Mouse (Mus musculus) left cerebral cortex, adult 2 months (tissue): Measurements from ENCODE around the gene Pgf. TPM values are rescaled to one million over a fixed set of nuclear protein-coding genes. Genes with fewer than 3 reads are reported as not detected.
A peak's percentile ranks its signal among the peaks of the same experiment; 100 is the strongest.

Source experiments
- DNase-seq, 2 experiments: peaks; one replicate each; pipeline ENCODE4 v3.0.0; 2021 to 2022; ENCODE audit warnings: low spot score in 2 of 2, mixed read lengths in 1 of 2; ENCODE audit errors: extremely low spot score in 1 of 2
- H3K27ac ChIP-seq: fragments of 200-600 bp; 2 replicates; pipeline ENCODE4 v1.8.1; 2022
- H3K4me3 ChIP-seq: fragments of 200-600 bp; 2 replicates; pipeline ENCODE4 v1.8.1; 2022
- CTCF ChIP-seq: fragments of 200-600 bp; IDR thresholded peaks from 2 replicates; pipeline ENCODE4 v1.8.1; 2022; ENCODE audit warnings: antibody characterized with exemption, mild to moderate bottlenecking, moderate library complexity
- intact Hi-C: fragments of 180-260 bp; cut with DNase I; formaldehyde crosslinking; loops from one replicate; pipeline ENCODE4 v1.15.1; 2025
- total RNA-seq, 2 experiments: library from RNA; stranded (reverse); gene quantifications; 2 replicates each; pipeline ENCODE4 v1.2.3; 2021

Gene Pgf
- total RNA-seq, 2 experiments from 2014 or later: 2.6 TPM

- H3K27ac ChIP-seq: no peak overlapping the region
- TF ChIP-seq CTCF: no peak
These were observed 7.2 kb downstream of the Pgf start for GRCm38 (mm10) chr12:85170284-85170947.

GRCm38 (mm10) chr12:85169877-85170276 is 7.7 kb downstream of the Pgf start:
- no peak overlapping the region for H3K4me3 ChIP-seq
- intact Hi-C loops: loop anchor here (1.0 to 5.0 kb wide), 3 partner anchors 37 to 135 kb away; partner anchors contain the start of gene Eif2b2
- no peak for DNase-seq
- no peak for TF ChIP-seq CTCF
- H3K27ac ChIP-seq: no peak overlapping the region

More at GRCm38 (mm10) chr12:85170284-85170947, 7.2 kb downstream of the Pgf start:
- no peak for DNase-seq
- H3K4me3 ChIP-seq: no peak overlapping the region
- intact Hi-C loops: loop anchor here (5.0 kb wide), 1 partner anchor 37 kb away; no protein-coding TSS in a partner anchor

- peak; percentile 81 to 90 for DNase-seq
- H3K27ac ChIP-seq: no peak overlapping the region
- intact Hi-C loops: loop anchor here (1.0 to 2.0 kb wide), 2 partner anchors 50 to 136 kb away; partner anchors contain the start of gene Eif2b2
- H3K4me3 ChIP-seq: peak overlapping the region; percentile 42
- peak; percentile 98 for TF ChIP-seq CTCF
These were observed 8.3 kb downstream of the Pgf start for GRCm38 (mm10) chr12:85169117-85169858.

- no peak for DNase-seq
- H3K4me3 ChIP-seq: no peak overlapping the region
- intact Hi-C loops: no loop called here
- H3K27ac ChIP-seq: no peak overlapping the region
- TF ChIP-seq CTCF: no peak
These were observed 11.0 kb downstream of the Pgf start for GRCm38 (mm10) chr12:85166631-85167030.

- Histone ChIP-seq H3K4me3 (no peak overlapping the region), H3K27ac (no peak overlapping the region)
- intact Hi-C loops: no loop called here
- TF ChIP-seq CTCF: no peak
- no peak for DNase-seq
These were observed 12.6 kb downstream of the Pgf start for GRCm38 (mm10) chr12:85164996-85165395.

- no peak for TF ChIP-seq CTCF
- Histone ChIP-seq H3K27ac (no peak overlapping the region), H3K4me3 (no peak overlapping the region)
- no peak for DNase-seq
- intact Hi-C loops: loop anchor here (10.0 kb wide), 1 partner anchor 325 kb away; no protein-coding TSS in a partner anchor
These were observed 18.0 kb downstream of the Pgf start for GRCm38 (mm10) chr12:85159592-85159991.

- H3K27ac ChIP-seq: no peak overlapping the region
- TF ChIP-seq CTCF: no peak
- H3K4me3 ChIP-seq: no peak overlapping the region
- intact Hi-C loops: loop anchor here (10.0 kb wide), 1 partner anchor 326 kb away; no protein-coding TSS in a partner anchor
- DNase-seq: no peak
These were observed 18.8 kb downstream of the Pgf start for GRCm38 (mm10) chr12:85158801-85159200.

GRCm38 (mm10) chr12:85157797-85158460 is 19.7 kb downstream of the Pgf start:
- intact Hi-C loops: loop anchor here (10.0 kb wide), 1 partner anchor 327 kb away; no protein-coding TSS in a partner anchor
- no peak for TF ChIP-seq CTCF
- no peak for DNase-seq
- no peak overlapping the region for H3K27ac ChIP-seq
- H3K4me3 ChIP-seq: no peak overlapping the region

GRCm38 (mm10) chr12:85156324-85156723 is 21.3 kb downstream of the Pgf start:
- DNase-seq: no peak
- no peak for TF ChIP-seq CTCF
- Histone ChIP-seq H3K4me3 (no peak overlapping the region), H3K27ac (no peak overlapping the region)
- intact Hi-C loops: loop anchor here (10.0 kb wide), 1 partner anchor 328 kb away; no protein-coding TSS in a partner anchor

- no peak overlapping the region for H3K4me3 ChIP-seq
- no peak overlapping the region for H3K27ac ChIP-seq
- DNase-seq: no peak
- intact Hi-C loops: loop anchor here (10.0 kb wide), 1 partner anchor 332 kb away; no protein-coding TSS in a partner anchor
- no peak for TF ChIP-seq CTCF
These were observed 24.6 kb downstream of the Pgf start for GRCm38 (mm10) chr12:85153011-85153410.

- intact Hi-C loops: loop anchor here (10.0 kb wide), 1 partner anchor 334 kb away; no protein-coding TSS in a partner anchor
- DNase-seq: peak; percentile 78 to 80
These were observed 26.4 kb downstream of the Pgf start, which contains the start of gene Rps6kl1 for GRCm38 (mm10) chr12:85151002-85151774. TSS of gene Rps6kl1 (minus strand) at chr12:85151264.

More at GRCm38 (mm10) chr12:85151002-85151774, 26.4 kb downstream of the Pgf start, which contains the start of gene Rps6kl1:
- Histone ChIP-seq H3K4me3 (peak within 1 kb of the TSS; percentile 84), H3K27ac (peak within 1 kb of the TSS; percentile 93)
- TF ChIP-seq CTCF: no peak
